Mouse (Mus musculus) embryonic facial prominence, embryonic 13.5 days (tissue): ENCODE data around the gene Ryr2. TPM values are rescaled to one million over a fixed set of nuclear protein-coding genes. Genes with fewer than 3 reads are reported as not detected.
A peak's percentile ranks its signal among the peaks of the same experiment; 100 is the strongest.
"Not testable (repeated sequence)": the region's sequence is repeated elsewhere in the genome, so short reads cannot be mapped to it uniquely, and the experiment has no call there.

Experiments used
- ATAC-seq: fragments of 200-750 bp; cut with Nextera tagmentation; 2 replicates; pipeline ENCODE4 v1.8.0; 2017; ENCODE audit warnings: low read depth; ENCODE audit not compliant: insufficient number of reproducible peaks, insufficient read depth, low FRiP score, low TSS enrichment
- H3K27ac ChIP-seq: fragments of 300-500 bp; sonication (generic); 2 replicates; pipeline ENCODE4 v1.5.1; 2015; ENCODE audit warnings: moderate library complexity, mild to moderate bottlenecking, inconsistent platforms
- H3K27me3 ChIP-seq: fragments of 300-500 bp; sonication (generic); 2 replicates; pipeline ENCODE4 v1.6.1; 2015; ENCODE audit warnings: mild to moderate bottlenecking, inconsistent platforms
- H3K36me3 ChIP-seq: fragments of 300-500 bp; sonication (generic); 2 replicates; pipeline ENCODE4 v1.6.1; 2015; ENCODE audit warnings: mild to moderate bottlenecking, inconsistent platforms
- H3K4me1 ChIP-seq: fragments of 300-500 bp; sonication (generic); 2 replicates; pipeline ENCODE4 v1.6.1; 2015; ENCODE audit warnings: inconsistent platforms
- H3K4me2 ChIP-seq: fragments of 300-500 bp; sonication (generic); 2 replicates; pipeline ENCODE4 v1.6.1; 2015; ENCODE audit warnings: moderate library complexity, mild to moderate bottlenecking, inconsistent platforms
- H3K4me3 ChIP-seq: fragments of 300-500 bp; sonication (generic); 2 replicates; pipeline ENCODE4 v1.5.1; 2015; ENCODE audit warnings: mild to moderate bottlenecking, inconsistent platforms
- H3K9ac ChIP-seq: fragments of 300-500 bp; sonication (generic); 2 replicates; pipeline ENCODE4 v1.6.1; 2015; ENCODE audit warnings: mild to moderate bottlenecking, inconsistent platforms
- H3K9me3 ChIP-seq: fragments of 300-500 bp; sonication (generic); 2 replicates; pipeline ENCODE4 v1.6.1; 2016; ENCODE audit warnings: inconsistent platforms
- WGBS: fragments of 180-500 bp; shearing (Covaris S2); methylation state at CpG from one replicate; pipeline ENCODE4 v1.1.7; 2015; ENCODE audit warnings: mixed read lengths; 5-methylcytosine and 5-hydroxymethylcytosine counted together
- polyA plus RNA-seq: library from polyadenylated mRNA; unstranded; fragments of >200 nt; fragmentation: Nextera tagmentation; extraction: Ambion mirVana; gene quantifications from 2 replicates; pipeline ENCODE4 v1.2.1, GENCODE M21; 2015

Ryr2 gene
- polyA plus RNA-seq, 1 experiment from 2014 or later, result 1.4 TPM

DNA sequence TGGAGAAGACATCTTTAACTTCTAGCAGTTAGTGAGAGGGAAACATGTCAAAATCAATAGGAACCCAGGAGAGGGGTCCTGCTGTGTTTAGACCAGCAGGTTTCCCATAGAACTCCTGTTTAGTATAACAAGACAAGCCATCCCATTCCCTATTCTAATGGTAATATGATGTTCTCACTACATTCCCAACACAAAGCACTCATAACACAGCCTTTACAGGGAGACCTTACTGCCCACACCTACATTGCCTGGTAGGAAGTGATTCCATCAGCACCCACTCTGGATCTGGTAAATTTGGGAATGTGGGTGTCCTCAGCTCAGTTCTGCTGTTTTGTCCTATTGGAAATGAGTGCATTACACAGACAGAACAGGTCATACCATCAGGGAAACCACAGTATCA, 127.7 kb downstream of the Ryr2 start:
- no peak for ATAC-seq
- Histone ChIP-seq H3K4me2 (no peak overlapping the region), H3K9ac (no peak overlapping the region), H3K36me3 (no peaks in the 10 kb centered on the region), H3K4me3 (no peak overlapping the region), H3K4me1 (no peaks in the 10 kb centered on the region), H3K27ac (no peak overlapping the region), H3K9me3 (no peaks in the 10 kb centered on the region), H3K27me3 (no peaks in the 10 kb centered on the region)

DNA sequence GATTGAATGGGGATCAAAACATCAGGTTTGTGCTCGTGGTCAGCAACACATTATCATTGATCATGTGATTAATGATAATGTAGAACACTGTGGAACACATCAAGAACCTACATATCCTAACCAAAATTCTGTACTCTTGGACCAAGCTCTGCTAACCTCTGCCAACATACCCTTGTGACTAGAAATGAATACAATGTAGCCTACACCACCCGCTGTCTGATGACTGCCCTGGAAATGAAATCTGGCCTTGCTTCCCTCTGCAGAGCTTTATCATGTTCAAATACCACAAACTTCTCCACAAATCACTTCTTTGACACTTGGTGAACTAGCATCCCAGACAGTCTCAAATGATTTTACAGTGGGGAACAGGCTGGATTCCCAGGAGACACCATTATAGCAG, 128.4 kb downstream of the Ryr2 start:
- Histone ChIP-seq H3K9me3 (no peaks in the 10 kb centered on the region), H3K36me3 (no peaks in the 10 kb centered on the region), H3K9ac (no peak overlapping the region), H3K4me3 (no peak overlapping the region), H3K27me3 (no peaks in the 10 kb centered on the region), H3K27ac (no peak overlapping the region), H3K4me2 (no peak overlapping the region), H3K4me1 (no peaks in the 10 kb centered on the region)
- no peak for ATAC-seq
- WGBS, result 82% methylated on average over 2 of the region's 2 CpGs

DNA sequence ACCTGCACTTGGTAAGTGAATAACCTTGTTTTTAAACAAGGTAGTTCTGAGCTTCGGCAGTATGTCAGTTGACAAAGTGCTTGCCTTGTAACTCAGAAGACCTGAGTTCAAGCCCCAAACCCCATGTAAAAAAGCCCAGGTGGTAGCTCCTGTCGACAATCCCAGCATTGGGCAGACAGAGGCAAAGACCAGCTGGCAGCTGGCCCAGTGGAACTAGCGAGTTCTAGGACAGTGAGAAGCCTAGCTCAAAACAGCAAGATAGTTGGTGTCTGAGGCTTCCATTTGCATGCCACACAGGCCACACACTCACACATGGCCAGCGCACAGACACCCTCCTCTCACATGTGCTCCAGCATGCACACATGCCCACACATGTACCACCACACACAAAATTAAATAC, 129.1 kb downstream of the Ryr2 start:
- H3K4me3 ChIP-seq, result no peak overlapping the region
- H3K9me3 ChIP-seq, result no peaks in the 10 kb centered on the region
- no peaks in the 10 kb centered on the region for H3K4me1 ChIP-seq
- no peak overlapping the region for H3K27ac ChIP-seq
- H3K9ac ChIP-seq, result no peak overlapping the region
- no peak overlapping the region for H3K4me2 ChIP-seq
- 86% methylated on average over 4 of the region's 4 CpGs for WGBS
- no peaks in the 10 kb centered on the region for H3K36me3 ChIP-seq
- no peaks in the 10 kb centered on the region for H3K27me3 ChIP-seq
- ATAC-seq, result no peak

DNA sequence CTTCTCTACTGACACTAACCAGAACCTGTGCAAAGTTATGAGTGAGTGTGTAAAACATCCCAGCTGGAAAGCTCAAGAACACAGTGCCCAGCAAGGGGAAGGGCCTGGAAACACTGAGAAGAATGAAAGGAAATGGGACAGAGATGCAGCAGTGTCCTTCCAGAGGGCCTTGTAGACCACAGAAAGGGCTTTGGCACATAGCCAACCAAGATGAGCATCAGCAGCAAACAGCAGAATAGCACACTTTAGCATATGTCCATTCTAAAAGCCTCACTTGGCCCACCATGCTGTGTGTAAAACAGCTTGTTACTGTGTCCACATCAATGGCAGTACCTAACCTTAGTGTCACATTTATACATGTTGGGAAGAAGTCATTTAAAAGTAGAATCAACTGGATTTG, 142.4 kb downstream of the Ryr2 start:
- Histone ChIP-seq H3K4me2 (no peak overlapping the region), H3K36me3 (no peaks in the 10 kb centered on the region), H3K27ac (no peak overlapping the region), H3K4me1 (no peaks in the 10 kb centered on the region), H3K9me3 (no peaks in the 10 kb centered on the region; the same call in 1 of the 2 replicates), H3K9ac (no peak overlapping the region), H3K27me3 (no peaks in the 10 kb centered on the region), H3K4me3 (no peak overlapping the region)
- no peak for ATAC-seq

DNA sequence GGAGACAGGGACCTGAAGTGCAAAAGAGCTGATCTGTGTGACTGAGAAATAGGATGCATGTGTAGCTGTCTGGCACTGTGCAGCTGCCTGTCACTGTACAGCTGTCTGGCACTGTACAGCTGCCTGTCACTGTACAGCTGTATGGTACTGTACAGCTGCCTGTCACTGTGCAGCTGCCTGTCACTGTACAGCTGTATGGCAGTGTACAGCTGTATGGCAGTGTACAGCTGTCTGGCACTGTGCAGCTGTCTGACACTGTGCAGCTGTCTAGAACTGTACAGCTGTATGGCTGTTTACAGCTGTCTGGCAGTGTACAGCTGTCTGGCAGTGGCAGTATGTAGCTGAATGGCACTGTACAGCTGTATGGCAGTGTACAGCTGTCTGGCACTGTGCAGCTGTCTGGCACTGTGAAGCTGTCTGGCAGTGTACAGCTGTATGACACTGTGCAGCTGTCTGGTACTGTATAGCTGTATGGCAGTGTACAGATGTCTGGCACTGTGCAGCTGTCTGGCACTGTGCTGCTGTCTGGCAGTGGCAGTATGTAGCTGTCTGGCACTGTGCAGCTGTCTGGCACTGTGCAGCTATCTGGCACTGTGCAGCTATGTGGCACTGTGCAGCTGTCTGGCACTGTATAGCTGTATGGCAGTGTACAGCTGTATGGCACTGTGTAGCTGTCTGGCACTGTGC, 147.1 kb downstream of the Ryr2 start:
- no peaks in the 10 kb centered on the region for H3K36me3 ChIP-seq
- H3K4me3 ChIP-seq, result no peak overlapping the region
- no peak overlapping the region for H3K4me2 ChIP-seq
- no peaks in the 10 kb centered on the region for H3K4me1 ChIP-seq
- ATAC-seq, result peak; percentile 49; the same call in 1 of the 2 replicates
- no peak overlapping the region for H3K9ac ChIP-seq
- no peak overlapping the region for H3K27ac ChIP-seq
- no peaks in the 10 kb centered on the region; the same call in 1 of the 2 replicates for H3K9me3 ChIP-seq
- H3K27me3 ChIP-seq, result no peaks in the 10 kb centered on the region

DNA sequence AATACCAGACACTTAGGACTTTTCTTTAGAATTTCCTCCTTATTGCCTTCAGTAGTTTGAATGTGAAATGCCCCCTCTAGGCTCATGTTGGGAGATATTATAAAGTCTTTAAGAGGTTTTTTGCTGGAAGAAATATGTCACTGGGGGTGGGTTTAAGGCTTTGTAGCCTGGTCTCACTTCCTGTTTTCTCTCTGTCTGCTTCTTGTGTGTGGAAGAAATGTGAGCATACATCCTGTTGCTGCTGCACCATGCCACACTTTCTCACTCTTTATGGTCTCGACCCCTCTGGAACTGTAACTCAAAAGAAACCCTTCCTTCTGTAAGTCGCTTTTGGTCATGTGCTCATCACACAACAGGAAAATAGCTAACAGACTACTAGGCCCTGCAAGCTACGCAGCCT, 147.9 kb downstream of the Ryr2 start:
- no peak for ATAC-seq
- Histone ChIP-seq H3K4me2 (no peak overlapping the region), H3K27ac (no peak overlapping the region), H3K9ac (no peak overlapping the region), H3K9me3 (no peaks in the 10 kb centered on the region; the same call in 1 of the 2 replicates), H3K36me3 (no peaks in the 10 kb centered on the region), H3K4me3 (no peak overlapping the region), H3K4me1 (no peaks in the 10 kb centered on the region), H3K27me3 (no peaks in the 10 kb centered on the region)
- 64% methylated on average over 3 of the region's 3 CpGs for WGBS

DNA sequence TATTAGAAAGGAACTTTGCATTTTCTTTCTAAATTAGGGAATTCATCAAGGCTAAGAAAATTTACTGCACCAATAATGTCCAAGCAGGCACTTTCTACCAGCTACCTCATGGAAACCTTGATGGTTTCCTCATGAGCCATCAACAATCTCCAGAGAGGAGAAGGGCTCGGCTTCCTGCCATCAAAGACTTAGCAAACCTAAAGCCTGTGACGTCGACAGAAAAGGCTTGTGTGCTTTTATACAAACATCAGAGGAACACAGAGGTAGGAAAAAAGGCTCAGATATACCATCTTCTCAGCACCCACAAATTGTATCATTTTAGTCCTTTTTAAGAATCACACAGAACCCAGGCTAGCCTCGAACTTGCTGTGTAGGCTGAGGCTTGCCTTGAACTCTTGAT, 148.5 kb downstream of the Ryr2 start:
- Histone ChIP-seq H3K4me3 (no peak overlapping the region), H3K4me1 (no peaks in the 10 kb centered on the region), H3K27ac (no peak overlapping the region), H3K27me3 (no peaks in the 10 kb centered on the region), H3K4me2 (no peak overlapping the region), H3K9ac (no peak overlapping the region), H3K36me3 (no peaks in the 10 kb centered on the region), H3K9me3 (no peaks in the 10 kb centered on the region; the same call in 1 of the 2 replicates)
- no peak for ATAC-seq
- WGBS, result 80% methylated on average over 4 of the region's 4 CpGs

DNA sequence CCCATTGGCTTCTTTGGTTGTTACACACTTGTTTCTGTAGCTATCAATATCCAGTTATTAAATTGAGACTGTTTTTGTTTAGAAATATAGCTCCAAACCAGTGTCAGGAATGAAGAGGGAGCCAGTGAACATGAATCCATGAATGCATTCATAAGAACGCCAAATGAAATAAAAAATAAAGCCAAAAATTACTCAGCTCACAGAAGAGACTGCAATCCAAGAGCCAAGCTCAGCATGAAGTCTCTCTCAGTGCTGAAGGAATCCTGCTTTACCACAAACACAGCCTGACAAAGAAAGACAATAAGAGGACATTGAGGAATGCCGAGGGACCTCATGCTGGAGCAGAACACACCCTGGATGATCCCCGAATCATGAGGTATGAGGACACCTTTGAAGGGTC, 154.8 kb downstream of the Ryr2 start:
- 70% methylated on average over 3 of the region's 3 CpGs for WGBS
- Histone ChIP-seq H3K4me2 (no peak overlapping the region), H3K9me3 (no peaks in the 10 kb centered on the region), H3K4me3 (no peak overlapping the region), H3K4me1 (no peaks in the 10 kb centered on the region), H3K27ac (no peak overlapping the region), H3K36me3 (no peaks in the 10 kb centered on the region), H3K27me3 (no peaks in the 10 kb centered on the region), H3K9ac (no peak overlapping the region)
- no peak for ATAC-seq

DNA sequence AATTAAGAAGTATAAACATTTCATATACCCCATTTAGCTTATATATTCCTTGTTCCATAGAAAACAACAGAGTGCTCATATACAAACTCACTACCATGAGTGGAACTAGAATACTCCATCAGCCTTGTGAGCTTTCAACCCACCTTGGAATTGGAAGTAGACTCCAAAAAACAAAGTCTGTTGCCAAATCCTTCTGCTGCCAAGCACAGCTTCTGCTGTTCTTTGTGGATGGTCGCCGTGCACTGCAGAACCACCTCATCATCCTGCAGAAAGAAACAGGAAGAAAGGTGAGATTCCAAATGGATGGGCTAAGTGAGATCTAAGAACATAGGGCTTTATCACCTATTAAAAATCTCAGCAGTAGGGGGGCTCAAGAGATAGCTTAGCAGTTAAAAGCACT, 161.0 kb downstream of the Ryr2 start:
- H3K9me3 ChIP-seq, result no peaks in the 10 kb centered on the region
- WGBS, result 87% methylated on average over 2 of the region's 2 CpGs

DNA sequence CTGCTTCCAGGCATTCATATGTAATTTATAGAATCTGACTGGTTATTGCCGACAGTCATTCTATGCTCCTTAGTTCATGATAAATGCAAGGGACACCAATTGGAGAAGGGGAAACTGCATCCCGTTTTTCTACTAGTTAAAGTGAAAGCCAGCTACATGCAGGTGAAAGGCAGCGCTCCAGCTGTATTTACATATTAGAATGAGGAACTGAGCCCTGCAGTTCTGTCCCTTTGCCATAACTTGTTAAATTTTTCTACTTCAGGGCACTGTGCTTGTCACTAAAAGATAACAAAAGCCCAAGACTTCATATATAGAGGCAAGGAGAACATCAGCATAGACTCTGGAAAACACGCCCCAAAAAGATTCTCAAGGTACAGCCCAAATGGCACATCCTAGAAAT, 165.0 kb downstream of the Ryr2 start:
- Histone ChIP-seq H3K9ac (no peak overlapping the region), H3K4me1 (no peaks in the 10 kb centered on the region), H3K4me2 (no peak overlapping the region), H3K27ac (no peak overlapping the region), H3K36me3 (no peaks in the 10 kb centered on the region), H3K27me3 (no peaks in the 10 kb centered on the region), H3K4me3 (no peak overlapping the region), H3K9me3 (no peaks in the 10 kb centered on the region)
- no peak for ATAC-seq
- WGBS, result 76% methylated on average over 4 of the region's 4 CpGs

More for the DNA sequence above, 161.0 kb downstream of the Ryr2 start:
- H3K27ac ChIP-seq, result no peak overlapping the region
- H3K4me2 ChIP-seq, result no peak overlapping the region
- no peaks in the 10 kb centered on the region for H3K4me1 ChIP-seq
- H3K36me3 ChIP-seq, result no peaks in the 10 kb centered on the region
- no peaks in the 10 kb centered on the region for H3K27me3 ChIP-seq
- H3K4me3 ChIP-seq, result no peak overlapping the region
- H3K9ac ChIP-seq, result no peak overlapping the region
- no peak for ATAC-seq

DNA sequence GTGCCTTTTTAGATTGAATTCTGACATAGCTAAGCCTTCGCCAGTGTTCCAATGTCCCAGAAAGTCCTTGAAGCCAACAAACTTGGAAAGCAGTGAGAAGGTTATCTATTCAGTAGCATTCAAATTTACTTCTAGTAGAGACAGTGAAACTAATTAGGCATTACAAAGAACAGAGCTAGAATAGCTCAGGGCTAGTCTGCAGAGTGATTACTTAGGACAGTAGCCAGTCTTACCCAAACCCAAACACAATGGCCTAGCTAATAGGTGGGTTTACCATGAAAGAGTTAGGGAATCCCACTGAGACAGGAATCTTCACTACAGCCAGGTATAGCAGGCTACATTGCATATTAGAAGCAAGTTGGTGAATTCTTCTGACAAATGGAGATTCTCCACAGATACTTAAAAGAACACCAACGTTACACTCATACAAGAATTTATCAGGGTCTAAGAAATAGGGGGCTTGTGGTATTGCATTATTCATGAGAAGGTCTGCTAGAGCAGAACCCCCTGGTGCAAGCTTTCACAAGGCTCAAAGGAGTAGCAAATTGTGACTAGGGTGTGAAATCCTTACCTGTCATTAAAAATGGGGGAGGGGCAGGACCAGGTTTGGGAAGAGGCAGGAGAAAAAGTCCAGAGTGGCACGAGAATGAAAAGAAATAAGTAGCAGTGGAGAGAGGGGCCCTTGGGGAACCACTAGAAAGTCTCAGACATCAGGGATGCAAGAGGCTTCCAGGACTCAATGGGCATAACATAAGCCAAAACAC, 172.3 kb downstream of the Ryr2 start:
- not testable (repeated sequence) for H3K4me2 ChIP-seq, ATAC-seq, H3K27me3 ChIP-seq, H3K9me3 ChIP-seq, H3K27ac ChIP-seq, H3K4me3 ChIP-seq, H3K4me1 ChIP-seq, H3K9ac ChIP-seq, H3K36me3 ChIP-seq
- 54% methylated on average over 3 of the region's 3 CpGs for WGBS

DNA sequence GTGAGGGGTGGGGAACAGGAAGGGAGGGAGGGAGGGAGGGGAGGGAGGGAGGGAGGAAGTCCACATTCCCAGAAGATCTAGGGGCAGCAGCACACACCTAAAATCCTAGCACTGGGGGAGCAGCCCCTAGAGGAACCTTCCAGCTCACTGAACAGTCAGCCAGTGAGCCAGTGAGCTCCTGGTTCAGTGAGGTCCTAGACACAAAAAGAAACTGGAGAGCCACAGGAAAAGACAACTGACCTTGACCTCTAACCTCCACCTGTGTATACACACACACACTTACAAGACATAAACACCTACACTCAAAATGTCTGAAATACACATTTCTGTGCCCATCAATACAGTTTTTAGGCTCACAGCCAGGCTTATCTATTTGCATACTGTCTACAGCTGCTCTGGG, 173.4 kb downstream of the Ryr2 start:
- H3K27ac ChIP-seq, result no peak overlapping the region
- H3K4me3 ChIP-seq, result no peak overlapping the region

More for the DNA sequence above, 173.4 kb downstream of the Ryr2 start:
- no peak for ATAC-seq
- Histone ChIP-seq H3K4me1 (no peaks in the 10 kb centered on the region), H3K4me2 (no peak overlapping the region), H3K36me3 (no peaks in the 10 kb centered on the region), H3K9ac (no peak overlapping the region), H3K9me3 (no peaks in the 10 kb centered on the region), H3K27me3 (no peaks in the 10 kb centered on the region)
